Mouse (Mus musculus) mouse embryonic stem cell (cell line): ENCODE results near the gene Inpp5d.

Experiments
- in situ Hi-C, 2 experiments: fragments of 300-500 bp; cut with MboI; formaldehyde crosslinking; loops; 1 replicate in 1 of 2; 3 replicates in 1 of 2; pipeline ENCODE4 v1.14.3; 2019 to 2020; ENCODE audit warnings: low sequenced_read_pairs in 2 of 2, low pct_unique_long_range_greater_than_20kb in 1 of 2, mixed read lengths in 1 of 2; ENCODE audit not compliant: unreplicated experiment in 1 of 2

Inpp5d gene

DNA sequence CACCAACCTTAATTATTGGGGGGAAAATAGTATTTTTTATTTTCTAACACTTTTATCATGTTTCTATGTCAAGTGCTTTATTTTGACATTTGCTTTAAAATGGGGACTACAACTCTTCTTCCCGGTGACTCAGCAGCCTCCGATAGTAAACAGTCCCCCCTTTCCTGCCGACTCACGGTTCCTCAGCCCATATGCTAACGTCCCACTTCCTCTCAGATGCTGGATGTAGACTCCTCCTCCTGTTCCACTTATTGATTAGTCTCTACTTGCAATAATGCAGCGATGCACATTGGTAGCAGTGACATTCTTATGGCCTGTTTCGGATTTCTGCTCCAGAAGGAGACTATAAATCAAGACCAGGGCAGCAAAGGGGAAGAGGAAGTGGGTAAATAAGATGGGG is 28.5 kb downstream of the Inpp5d start:
- in situ Hi-C loops = no loop called here

DNA sequence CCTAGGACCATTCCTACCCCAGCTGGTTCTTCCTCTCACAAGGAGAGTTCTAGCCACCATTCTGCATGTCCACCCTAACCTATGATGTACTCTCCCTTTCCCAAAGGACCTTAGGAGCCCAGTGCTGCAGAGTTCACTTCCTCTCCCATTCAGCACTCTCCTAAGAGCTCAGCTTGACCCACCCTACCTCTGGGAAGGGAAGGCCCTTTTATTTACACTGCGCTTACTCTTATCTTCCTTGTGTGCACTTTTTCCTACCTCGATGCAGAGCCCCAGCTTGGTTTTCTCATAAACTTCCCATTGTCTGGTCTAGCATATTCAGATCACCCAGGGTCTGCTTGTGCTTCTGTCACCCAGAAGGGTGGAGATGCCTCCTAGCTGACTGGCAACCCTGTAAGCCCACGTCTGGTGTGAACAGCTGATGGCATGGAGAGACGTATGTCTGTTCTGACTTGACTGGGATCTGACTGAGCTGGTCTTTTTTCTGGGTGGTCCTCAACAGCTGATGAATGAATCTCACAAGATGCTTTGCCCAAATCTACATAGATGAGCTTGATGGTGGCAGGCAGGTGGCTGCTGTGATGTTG is 29.2 kb downstream of the Inpp5d start:
- in situ Hi-C loops = no loop called here

DNA sequence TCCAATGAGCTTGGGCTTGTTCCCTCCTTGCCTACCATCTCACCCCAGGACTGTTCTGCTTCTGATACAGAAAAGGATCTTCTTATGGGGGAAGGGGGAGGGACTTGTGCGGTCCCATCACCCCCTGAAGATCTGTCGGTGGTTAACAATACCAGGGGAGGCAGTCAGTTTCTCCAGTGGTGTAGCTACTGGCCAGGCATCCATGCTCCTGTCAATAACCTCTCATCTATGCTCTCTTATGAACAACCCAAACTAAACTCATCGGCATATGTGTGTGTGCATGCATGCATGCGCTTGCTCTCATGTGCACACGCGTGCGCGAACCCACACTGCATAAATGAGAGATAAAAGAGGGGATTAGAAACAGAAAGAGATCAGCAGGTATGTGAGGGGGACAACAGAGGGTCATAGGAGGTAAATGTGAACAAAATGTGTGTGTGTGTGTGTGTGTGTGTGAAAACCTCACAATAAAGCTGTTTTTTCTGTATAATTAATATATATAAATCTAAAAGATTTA is 29.9 kb downstream of the Inpp5d start:
- in situ Hi-C loops = loop anchor here in 1 of 2 experiments (25.0 kb wide), 1 partner anchor 463 kb away; the partner anchor contains the start of genes Chrnd and Prss56

DNA sequence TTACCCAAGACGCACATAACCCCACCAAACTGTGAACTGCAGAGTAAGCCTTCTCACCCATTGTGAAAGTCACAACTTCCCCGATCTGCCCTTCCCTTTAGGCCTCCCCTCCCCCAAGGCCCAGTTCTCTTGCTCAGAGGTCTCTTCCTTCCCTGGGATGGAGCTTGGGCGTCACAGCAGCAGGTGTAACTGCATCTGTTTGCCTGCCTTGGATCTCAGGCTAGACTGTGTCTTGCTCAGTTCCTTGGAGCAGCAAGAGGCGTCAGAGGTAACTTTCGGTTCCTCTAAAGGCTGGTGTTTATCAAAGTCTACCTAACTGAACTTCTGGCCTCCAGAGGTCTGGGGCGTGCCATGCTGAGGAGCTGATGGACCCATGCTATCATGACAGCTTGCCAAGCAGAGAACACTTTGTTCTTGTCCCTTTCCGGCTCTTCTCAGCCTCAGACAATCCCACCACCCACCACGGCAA is 30.5 kb downstream of the Inpp5d start:
- in situ Hi-C loops = loop anchor here in 1 of 2 experiments (25.0 kb wide), 1 partner anchor 463 kb away; the partner anchor contains the start of genes Chrnd and Prss56

DNA sequence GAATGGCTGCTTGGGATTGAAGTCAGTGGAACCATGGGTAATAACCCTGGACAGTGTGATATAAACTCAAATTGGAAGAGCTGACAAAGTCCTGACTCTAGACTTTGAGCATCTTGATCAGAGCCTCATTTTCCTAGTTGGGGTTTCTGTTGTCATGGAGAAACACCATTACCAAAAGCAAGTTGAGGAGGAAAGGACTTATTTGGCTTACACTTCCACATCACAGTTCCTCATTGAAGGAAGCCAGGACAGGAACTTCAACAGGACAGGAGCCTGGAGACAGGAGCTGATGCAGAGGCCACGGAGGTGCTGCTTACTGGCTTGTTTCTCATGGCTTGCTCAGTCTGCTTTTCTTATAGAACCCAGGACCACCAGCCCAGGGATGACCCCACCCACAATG is 31.3 kb downstream of the Inpp5d start:
- in situ Hi-C loops = loop anchor here in 1 of 2 experiments (25.0 kb wide), 1 partner anchor 464 kb away; the partner anchor contains the start of genes Chrnd and Prss56

DNA sequence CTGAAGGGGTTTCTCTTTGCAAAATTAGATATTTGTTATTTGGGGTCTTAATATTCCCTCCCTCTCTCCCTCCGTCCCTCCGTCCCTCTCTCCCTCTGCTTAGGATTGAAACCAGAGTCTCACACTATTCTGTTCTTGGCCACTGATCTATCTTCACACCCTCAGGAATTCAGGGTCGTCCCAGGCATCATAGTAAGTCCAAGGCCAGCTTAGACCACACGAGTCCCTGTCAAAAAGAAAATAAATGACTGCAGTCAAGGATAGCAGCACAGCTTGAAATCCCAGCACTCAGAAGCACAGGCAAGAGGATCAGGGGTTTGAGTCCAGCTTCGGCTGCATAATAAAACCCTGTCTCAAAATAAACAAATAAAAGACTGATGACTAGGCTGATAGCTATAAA is 35.0 kb downstream of the Inpp5d start:
- in situ Hi-C loops = loop anchor here in 1 of 2 experiments (25.0 kb wide), 1 partner anchor 468 kb away; the partner anchor contains the start of genes Chrnd and Prss56

DNA sequence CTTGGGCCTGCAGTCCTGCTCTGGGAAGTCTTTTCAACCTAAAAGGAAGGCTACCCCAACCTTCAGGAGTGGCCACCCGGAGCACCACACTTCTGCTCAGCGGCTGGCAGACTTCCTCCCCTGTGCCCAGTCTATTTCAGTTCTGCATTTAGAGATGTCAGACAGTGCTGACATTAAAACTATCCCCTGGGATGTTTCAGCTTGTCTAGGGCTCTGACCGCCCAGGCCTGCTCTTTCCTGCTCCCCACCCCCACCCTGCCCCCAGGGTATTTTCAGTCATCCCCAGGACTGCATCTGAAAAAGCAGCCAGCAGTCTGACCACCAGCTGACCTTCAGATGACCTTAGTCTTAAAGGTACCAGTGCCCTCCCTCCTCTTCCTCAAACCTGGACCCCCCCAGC is 38.0 kb downstream of the Inpp5d start:
- in situ Hi-C loops = loop anchor here in 1 of 2 experiments (25.0 kb wide), 1 partner anchor 471 kb away; the partner anchor contains the start of genes Chrnd and Prss56

DNA sequence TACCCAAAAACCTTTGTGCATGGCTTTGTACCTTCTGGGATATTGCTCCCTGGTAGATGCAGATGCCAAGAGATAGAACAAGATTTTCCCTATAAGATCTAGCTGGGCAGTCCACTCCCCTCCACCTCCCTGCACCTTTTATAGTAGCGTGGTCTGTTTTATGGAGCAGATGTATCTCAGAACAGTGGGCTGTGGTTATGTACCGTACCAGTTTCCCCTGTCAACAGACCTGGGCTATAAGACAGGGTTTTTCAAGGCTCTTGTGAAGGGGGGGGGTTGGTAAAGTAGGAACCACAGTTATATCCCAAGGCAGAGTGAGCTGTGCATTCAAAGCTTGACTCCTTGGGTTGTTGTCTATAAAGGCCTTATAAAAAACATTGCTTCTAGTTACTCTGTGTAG is 38.4 kb downstream of the Inpp5d start:
- in situ Hi-C loops = loop anchor here in 1 of 2 experiments (25.0 kb wide), 1 partner anchor 471 kb away; the partner anchor contains the start of genes Chrnd and Prss56

DNA sequence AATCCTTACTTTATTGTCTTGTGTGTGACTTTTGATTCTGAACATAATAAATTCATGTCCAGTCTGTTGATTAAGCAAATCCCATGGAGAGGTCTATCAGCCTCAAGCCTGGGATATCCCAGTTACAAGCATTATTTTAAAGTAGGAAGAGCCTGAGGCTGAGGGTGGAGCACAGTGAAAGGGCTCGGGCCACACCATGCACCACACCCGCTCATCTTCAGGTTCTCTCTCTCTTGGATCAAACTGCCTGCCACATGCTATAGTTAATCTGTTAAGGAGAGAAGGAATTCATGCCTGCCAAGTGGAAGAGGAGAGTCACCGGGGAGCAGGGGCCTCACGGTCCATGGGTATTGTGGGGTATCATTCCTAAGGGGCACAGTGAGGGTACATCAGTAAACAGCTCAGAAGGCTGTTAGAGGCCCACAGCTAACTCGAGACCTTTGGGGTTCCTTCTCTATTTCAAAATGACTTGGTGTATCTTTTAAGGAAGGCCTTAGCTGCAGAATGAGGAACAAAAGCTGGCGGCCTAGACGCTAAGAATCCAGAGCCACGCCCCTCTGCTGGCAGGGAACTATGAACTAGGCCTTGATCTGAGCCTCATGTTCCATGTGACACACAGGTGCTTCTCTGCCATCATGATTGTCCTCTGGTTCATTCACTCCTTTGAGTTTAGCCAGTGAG is 39.0 kb downstream of the Inpp5d start:
- in situ Hi-C loops = loop anchor here in 1 of 2 experiments (25.0 kb wide), 1 partner anchor 472 kb away; the partner anchor contains the start of genes Chrnd and Prss56

DNA sequence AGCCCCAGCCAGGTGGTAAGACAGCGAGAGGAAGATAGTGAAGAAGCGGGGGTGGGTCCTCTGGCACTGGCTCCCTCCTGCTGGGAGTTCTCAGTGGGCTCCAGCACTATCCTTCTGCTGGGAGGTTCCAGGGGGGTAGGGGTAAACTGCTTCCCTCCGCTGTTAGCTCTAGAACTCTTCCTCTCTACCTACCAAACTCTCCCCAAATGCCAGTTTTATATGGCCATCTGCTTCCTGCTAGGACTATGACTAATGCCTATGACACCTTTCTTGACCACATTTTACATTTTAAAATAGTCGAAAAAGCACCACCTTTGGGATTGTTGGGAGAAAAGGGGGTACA is 39.5 kb downstream of the Inpp5d start:
- in situ Hi-C loops = loop anchor here in 1 of 2 experiments (25.0 kb wide), 1 partner anchor 472 kb away; the partner anchor contains the start of genes Chrnd and Prss56

DNA sequence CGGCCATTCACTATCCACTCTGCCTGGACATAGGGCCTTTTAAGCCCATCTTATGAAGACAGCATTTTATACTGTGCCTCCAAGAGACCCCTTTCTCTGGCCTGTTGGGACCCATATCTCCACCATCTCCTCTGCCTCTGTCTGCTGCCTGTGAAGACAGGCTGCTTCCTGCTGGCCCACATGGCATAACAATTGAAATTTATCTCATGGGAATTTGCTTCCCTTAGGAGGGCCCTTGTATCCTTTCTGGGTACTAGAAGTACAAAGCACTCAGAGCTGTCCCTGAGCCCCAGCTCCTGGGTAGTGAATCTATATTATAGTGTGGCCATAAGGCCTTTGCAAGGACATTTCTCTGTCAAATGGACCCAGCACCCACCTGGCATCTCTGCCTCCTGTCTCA is 40.6 kb downstream of the Inpp5d start:
- in situ Hi-C loops = loop anchor here in 1 of 2 experiments (25.0 kb wide), 1 partner anchor 473 kb away; the partner anchor contains the start of genes Chrnd and Prss56

DNA sequence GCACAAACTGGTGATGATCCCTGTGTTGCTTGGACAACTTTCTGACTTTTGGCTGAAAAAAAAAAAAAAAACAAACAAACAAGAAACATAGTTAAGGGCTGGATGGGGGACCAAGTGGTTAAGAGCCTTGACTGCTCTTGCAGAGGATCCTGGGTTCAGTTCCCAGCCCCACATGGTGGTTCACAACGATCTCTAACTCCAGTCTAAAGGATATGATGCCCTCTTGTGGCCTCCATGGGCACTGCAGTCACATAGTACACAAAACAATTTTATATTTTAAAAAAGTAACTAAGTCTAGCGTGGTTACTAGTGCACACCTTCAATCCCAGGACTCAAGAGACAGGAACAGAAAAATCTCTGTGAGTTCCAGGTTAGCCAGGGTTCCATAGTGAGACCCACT is 43.9 kb downstream of the Inpp5d start:
- in situ Hi-C loops = loop anchor here in 1 of 2 experiments (25.0 kb wide), 1 partner anchor 477 kb away; the partner anchor contains the start of genes Chrnd and Prss56

DNA sequence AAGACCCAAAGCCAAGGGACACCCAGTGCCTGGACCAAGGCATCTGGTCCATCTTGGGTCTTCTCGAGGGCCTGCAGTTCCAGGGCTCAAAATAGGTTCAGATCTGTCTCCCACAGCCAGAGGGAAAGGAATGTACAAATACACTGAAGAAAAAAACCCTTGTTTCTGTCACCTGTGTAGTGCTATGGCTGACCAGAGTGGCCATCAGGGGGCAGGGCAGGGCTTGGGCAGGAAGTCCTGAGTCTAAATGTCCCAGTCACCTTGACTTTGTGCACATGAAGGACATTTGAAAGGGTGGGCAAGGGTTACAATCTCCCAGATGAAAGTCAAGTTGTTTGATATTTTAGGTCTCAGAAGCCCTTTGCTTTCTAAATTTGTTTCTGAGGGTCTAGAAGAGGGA is 46.9 kb downstream of the Inpp5d start:
- in situ Hi-C loops = loop anchor here in 1 of 2 experiments (25.0 kb wide), 1 partner anchor 480 kb away; the partner anchor contains the start of genes Chrnd and Prss56

DNA sequence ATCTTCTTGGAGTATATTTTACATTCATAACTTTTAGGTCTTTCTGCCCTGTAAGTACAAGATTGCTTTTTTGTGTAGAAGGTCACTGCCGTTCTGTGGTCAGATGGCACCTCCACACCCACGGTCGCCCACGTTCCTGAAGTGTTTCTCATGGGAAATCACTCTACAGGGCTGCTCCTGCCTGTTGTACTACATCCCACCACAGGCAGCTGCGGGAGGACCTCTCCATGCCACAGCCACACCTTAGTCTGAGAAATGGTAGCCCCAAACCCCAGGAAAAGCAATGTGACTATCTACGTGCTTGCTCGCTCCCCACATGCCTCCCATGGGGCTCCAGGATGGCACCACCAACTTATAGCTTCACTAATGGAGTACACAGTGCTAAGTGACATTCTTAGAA is 48.2 kb downstream of the Inpp5d start:
- in situ Hi-C loops = loop anchor here in 1 of 2 experiments (25.0 kb wide), 1 partner anchor 481 kb away; the partner anchor contains the start of genes Chrnd and Prss56

DNA sequence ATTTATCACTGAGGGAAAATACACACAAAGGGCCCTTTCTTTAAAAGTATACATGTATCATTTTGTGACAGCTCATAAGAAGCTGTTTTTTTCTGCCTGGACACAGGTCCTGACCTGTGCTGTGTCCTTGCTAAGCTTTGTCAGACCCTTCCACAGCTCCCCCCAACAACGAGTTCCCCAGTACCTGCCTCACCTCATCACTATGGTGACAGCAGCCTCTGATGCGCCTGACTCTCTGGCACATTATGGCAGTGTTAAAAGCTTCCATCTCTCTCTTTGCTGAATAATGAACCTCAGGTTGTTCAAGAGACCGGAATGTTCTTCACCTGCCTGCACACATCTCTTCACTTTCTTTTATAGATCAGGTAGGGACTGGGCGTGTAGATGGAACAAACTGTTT is 51.4 kb downstream of the Inpp5d start:
- in situ Hi-C loops = loop anchor here in 1 of 2 experiments (25.0 kb wide), 1 partner anchor 484 kb away; the partner anchor contains the start of genes Chrnd and Prss56

DNA sequence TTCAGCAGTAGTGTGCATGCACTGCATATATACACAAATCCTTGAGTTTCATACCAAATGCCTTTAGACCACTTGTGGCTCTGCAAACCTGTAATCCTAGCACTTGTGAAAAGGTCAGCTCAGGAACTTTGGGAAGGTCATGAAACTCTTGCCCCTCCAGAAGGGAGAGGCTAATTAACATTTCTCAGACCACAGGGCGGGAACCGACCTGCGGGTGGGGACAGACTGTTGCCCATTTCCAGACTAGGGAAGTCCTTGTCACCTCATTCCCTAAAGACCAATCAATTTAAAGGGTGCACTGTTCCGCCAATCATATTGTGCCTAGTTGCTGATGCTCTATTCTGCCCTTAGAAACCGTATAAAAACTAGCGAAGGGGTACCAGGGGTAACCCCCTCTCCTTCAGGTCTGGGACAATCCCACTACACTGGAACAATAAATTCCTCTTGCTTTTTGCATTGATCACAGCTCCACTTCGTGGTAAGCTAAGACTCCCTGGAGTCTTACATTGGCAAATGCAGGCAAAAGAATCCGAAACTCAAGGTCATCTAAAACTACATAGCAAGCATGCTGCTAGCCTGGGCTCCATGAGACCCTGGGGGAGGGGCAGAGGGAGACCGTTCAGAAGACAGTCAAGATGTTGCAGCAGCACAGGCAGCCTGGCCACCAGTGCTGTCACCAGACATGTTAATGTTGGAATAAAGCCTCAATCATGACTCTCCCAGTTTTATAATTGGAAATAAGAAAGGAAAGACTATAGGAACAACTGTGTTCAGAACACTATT is 53.9 kb downstream of the Inpp5d start:
- in situ Hi-C loops = loop anchor here in 1 of 2 experiments (25.0 kb wide), 1 partner anchor 487 kb away; the partner anchor contains the start of genes Chrnd and Prss56

DNA sequence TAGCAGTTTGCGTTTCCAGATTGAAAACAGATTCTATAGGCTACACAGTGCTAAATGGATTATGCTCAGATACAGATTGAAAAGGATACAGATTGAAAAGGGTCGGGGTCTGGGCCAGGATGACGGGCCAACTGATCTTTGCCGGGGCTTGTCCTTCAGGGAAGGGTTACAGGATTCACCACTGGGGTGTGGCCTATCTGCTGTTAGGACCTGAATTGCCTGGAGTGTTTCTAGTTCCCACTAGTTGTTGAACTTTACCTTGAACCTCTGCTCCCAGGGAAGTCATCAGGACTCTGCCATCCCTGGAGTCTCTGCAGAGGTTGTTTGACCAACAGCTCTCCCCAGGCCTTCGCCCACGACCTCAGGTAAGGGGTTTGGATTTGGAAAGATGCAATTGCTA is 55.9 kb downstream of the Inpp5d start:
- in situ Hi-C loops = no loop called here

DNA sequence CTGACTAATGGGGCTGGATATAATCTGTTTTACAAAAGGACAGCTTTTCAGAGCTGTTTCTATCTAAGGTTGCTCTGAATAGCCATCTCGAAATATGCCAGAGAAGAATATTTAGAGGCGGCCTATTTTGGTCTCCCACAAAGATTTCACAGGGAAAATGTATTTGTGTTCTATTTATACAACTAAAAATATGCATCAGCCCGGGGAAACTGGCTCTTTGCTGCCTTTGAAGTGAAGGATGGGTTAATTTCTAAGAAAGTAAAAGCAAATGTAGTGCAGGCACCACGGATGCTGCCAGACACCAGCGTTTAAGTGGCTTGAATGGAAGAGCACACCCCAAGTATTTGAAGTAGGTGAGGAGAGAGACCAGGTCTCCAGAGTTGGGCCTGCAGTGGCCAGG is 59.0 kb downstream of the Inpp5d start:
- in situ Hi-C loops = no loop called here
